Mouse (Mus musculus): ENCODE data around the gene Prickle1. TPM values are rescaled to one million over a fixed set of nuclear protein-coding genes. Genes with fewer than 3 reads are reported as not detected.

Gene Prickle1
- polyA plus RNA-seq (2012; ENCODE audit: insufficient read depth, insufficient read length, missing spikeins) = not detected in 2 replicates

DNA sequence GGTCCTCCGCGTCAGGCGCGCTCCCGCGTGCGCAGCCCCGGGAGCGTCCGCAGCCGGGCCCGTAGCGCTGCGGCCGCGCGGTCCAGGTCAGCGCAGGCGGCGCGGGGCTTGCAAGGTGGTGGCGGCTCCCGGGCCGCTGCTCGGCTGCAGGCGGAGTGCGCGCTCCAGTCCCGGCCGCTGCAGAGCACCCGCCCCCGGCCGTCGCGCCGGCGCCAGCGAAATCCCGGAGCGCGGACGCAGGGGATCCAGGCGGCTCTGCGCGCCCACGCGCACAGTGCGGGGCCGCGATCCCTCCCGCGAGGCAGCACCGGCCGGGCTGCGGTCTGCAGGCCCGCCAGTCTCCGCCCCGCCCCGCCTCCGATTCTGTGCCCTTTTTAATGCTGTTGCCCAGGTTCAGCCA is at the start of gene Prickle1:
Gene Prickle1, minus strand, starts transcription at position 146 of the 400 bp plus-strand sequence.
- H3K27ac ChIP-seq (ENCODE audit: insufficient read depth, low read depth, low read length) = no peak within 1 kb of the TSS
- TF ChIP-seq POLR2A (IDR thresholded peaks at IDR 0.05; ENCODE audit: borderline replicate concordance, low read depth, low read length) (no peak), CTCF (IDR thresholded peaks at IDR 0.05; ENCODE audit: low read depth, low read length) (no peak)
- H3K4me1 ChIP-seq (ENCODE audit: control insufficient read depth, insufficient read depth, low read length) = no peaks in the 10 kb centered on the region
- H3K4me3 ChIP-seq (ENCODE audit: insufficient read depth, low read length) = peak within 1 kb of the TSS; percentile 71

DNA sequence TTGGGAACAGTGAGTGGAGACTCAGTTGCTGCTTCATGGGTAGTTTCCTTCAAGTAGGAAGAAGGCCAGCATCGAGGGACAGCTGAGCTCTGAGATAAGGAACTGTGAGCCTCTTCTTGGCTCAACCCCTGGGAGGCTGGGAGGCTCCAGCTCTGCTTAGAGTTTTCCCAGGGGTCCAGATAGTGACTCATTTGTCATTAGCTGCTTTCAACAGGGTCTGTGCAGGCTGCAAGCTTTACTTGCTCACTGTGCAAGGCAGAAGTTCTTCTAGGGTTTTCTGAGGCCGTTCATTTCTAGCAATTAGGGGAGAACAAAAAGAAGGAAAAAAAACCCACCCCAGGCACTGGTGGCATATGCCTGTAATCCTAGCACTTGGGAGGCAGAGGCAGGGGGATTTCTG is 44.5 kb upstream of the Prickle1 start:
- Histone ChIP-seq H3K27ac (ENCODE audit: insufficient read depth, low read depth, low read length) (no peak overlapping the region), H3K4me1 (ENCODE audit: control insufficient read depth, insufficient read depth, low read length) (no peaks in the 10 kb centered on the region), H3K4me3 (ENCODE audit: insufficient read depth, low read length) (no peak overlapping the region)
- no peak for TF ChIP-seq CTCF (IDR thresholded peaks at IDR 0.05; ENCODE audit: low read depth, low read length)
- no peak for TF ChIP-seq POLR2A (IDR thresholded peaks at IDR 0.05; ENCODE audit: borderline replicate concordance, low read depth, low read length)

DNA sequence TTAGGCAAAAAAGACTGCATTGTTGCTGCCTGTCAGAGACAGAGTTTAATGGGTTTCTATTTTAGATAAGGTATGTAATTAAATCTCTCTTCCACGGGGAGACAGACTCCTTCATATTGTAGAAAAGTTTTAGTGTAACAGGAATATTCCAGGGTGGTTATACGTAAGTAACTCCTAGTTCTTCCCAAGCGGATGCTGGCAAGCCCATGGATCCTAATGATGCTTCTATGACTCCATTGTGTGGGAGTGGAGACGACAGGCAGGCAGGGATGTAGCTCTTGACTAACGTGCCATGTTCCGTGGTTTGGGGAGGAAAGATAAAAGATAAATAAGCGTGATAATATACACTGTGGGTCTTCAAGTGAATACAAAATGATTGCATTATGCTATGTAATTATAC is 41.3 kb upstream of the Prickle1 start:
- no peak overlapping the region for H3K27ac ChIP-seq (ENCODE audit: insufficient read depth, low read depth, low read length)
- no peaks in the 10 kb centered on the region for H3K4me1 ChIP-seq (ENCODE audit: control insufficient read depth, insufficient read depth, low read length)
- no peak overlapping the region for H3K4me3 ChIP-seq (ENCODE audit: insufficient read depth, low read length)
- TF ChIP-seq POLR2A (IDR thresholded peaks at IDR 0.05; ENCODE audit: borderline replicate concordance, low read depth, low read length) = no peak

DNA sequence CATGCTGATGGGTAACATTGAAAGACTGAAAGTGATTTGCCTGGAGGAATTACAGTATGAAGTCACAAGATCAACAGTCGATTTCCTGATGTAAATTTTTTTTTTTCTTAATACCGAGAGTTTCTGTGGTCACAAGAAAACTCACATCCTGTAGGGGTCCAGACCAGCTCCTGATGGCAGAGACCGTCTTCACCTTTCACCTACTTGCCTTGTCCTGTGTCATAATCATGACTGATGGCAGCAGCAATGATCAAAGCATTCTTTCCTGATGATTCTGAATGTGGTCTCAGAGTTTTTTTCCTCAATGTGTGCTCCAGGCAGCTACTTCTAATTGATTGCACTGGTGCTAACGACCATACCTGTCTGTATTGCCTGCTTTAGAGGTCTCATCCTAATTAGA is 39.9 kb upstream of the Prickle1 start:
- TF ChIP-seq CTCF (IDR thresholded peaks at IDR 0.05; ENCODE audit: low read depth, low read length) (no peak), POLR2A (IDR thresholded peaks at IDR 0.05; ENCODE audit: borderline replicate concordance, low read depth, low read length) (no peak)
- no peak overlapping the region for H3K27ac ChIP-seq (ENCODE audit: insufficient read depth, low read depth, low read length)
- H3K4me3 ChIP-seq (ENCODE audit: insufficient read depth, low read length) = no peak overlapping the region
- H3K4me1 ChIP-seq (ENCODE audit: control insufficient read depth, insufficient read depth, low read length) = no peaks in the 10 kb centered on the region

DNA sequence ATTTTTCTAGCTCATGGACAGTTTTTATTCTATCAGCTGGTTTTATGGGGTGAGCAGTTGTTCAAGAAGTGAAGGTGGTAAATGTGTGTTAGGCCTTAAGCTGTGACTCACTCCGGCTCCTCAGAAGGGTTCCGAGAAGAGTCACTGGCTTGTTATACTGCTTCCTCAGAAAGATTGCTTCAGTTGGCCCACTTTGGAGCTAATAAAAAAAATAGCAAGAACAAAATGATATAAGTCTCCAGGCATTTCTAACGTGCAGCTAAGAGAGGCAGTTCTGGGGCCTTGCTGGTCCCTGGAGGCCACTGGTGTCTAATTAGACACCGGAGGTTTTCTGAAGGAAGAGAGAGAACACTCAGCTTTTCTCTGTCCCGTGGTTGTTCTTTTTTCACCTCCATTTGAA is 38.8 kb upstream of the Prickle1 start:
- no peak overlapping the region for H3K4me3 ChIP-seq (ENCODE audit: insufficient read depth, low read length)
- TF ChIP-seq POLR2A (IDR thresholded peaks at IDR 0.05; ENCODE audit: borderline replicate concordance, low read depth, low read length) = no peak
- H3K4me1 ChIP-seq (ENCODE audit: control insufficient read depth, insufficient read depth, low read length) = no peaks in the 10 kb centered on the region
- no peak overlapping the region for H3K27ac ChIP-seq (ENCODE audit: insufficient read depth, low read depth, low read length)

DNA sequence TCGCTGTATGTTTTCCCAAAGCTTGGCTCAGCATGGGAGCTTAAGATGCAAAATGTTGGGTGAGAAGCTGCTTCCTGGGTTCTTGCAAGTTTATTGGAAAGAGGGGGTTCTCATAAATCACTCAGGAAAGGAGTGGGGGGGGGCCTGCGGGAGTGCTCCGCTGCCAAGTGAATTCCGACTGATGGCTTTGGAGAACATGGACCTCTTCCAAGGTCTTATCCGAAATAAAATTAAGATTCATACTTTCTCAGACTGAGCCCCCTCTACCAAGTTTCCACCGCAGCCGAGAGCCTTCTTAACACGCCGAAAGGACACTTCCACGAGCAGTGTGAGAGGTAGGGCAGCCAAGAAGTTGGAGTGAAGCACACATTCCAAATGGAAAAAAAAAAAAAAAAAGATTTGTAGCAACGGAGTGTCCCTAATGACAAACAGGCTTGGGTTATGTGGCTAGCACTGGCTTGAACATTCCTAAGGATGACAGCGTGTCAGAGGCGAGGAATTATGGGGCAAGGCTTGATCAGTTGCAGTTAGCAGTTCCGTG is 34.4 kb upstream of the Prickle1 start:
- TF ChIP-seq POLR2A (IDR thresholded peaks at IDR 0.05; ENCODE audit: borderline replicate concordance, low read depth, low read length) (no peak), CTCF (IDR thresholded peaks at IDR 0.05; ENCODE audit: low read depth, low read length) (no peak)
- Histone ChIP-seq H3K4me3 (ENCODE audit: insufficient read depth, low read length) (no peak overlapping the region), H3K27ac (ENCODE audit: insufficient read depth, low read depth, low read length) (no peak overlapping the region), H3K4me1 (ENCODE audit: control insufficient read depth, insufficient read depth, low read length) (no peaks in the 10 kb centered on the region)

DNA sequence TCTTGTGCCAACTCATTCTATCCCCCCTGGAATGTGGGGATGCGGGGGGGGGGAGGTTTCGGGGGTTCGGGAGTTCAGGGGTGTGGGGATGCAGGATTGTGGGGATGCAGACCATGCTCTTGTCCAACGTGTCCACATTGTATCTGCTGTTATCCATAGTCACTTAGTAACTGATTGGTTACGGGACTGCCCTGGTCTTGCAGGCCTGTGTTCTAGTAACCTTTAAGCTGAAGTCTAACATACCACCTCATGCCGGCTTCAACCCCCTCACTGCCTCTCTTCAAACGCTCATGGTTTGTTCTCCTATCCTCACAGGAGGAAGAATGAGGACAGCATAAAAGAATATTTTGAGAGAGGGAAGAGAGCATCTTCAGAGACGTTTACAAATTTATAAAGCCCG is 33.5 kb upstream of the Prickle1 start:
- H3K4me1 ChIP-seq (ENCODE audit: control insufficient read depth, insufficient read depth, low read length) = no peaks in the 10 kb centered on the region
- TF ChIP-seq CTCF (IDR thresholded peaks at IDR 0.05; ENCODE audit: low read depth, low read length) = no peak
- no peak for TF ChIP-seq POLR2A (IDR thresholded peaks at IDR 0.05; ENCODE audit: borderline replicate concordance, low read depth, low read length)
- no peak overlapping the region for H3K27ac ChIP-seq (ENCODE audit: insufficient read depth, low read depth, low read length)
- H3K4me3 ChIP-seq (ENCODE audit: insufficient read depth, low read length) = no peak overlapping the region

DNA sequence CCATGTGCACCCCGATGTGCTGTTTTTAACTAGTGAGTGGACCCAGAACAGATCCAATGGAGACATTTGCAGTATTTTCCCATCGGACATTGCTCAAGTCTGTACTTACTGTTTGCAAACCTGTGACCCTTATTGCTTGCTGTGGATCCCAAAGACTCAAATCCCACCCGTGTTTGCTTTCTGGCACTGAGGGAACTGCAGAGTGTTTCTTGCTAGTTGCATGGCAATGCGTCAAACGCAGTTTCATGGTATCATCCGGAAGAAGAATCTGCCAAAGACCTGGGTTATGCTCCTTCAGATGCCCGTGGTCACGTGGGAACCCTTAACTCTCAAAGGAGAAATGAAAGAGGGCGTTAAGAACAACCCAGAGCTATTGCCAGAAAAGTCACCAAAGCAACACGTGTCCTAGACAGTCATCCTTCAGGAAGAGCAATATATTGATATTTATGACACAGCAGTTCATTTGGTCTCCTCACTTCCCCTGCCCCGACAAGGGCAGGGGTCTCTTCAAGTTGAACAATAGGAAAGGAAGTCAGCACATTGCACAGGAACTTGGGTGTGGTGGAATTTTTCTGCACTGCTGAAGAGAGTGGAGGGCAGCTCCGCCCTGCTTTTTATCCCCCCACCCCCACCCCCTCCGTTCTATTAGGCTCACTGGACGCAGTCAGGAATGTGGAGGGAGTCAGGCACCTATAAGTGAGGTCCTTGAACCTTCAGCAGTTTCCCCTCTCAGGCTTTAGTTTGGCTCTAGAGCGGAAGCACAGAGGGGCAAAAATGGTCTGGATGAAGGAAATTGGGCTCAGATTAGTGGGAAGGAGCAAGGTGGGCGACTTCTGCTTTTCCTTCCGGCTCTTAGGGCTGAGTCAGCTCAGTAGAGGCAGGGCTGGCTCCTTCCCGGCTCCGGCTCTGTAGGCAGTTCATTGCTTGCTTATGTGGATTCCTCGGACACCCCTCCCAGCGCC is 32.4 kb upstream of the Prickle1 start:
- TF ChIP-seq POLR2A (IDR thresholded peaks at IDR 0.05; ENCODE audit: borderline replicate concordance, low read depth, low read length) = no peak
- no peak for TF ChIP-seq CTCF (IDR thresholded peaks at IDR 0.05; ENCODE audit: low read depth, low read length)
- H3K27ac ChIP-seq (ENCODE audit: insufficient read depth, low read depth, low read length) = no peak overlapping the region

DNA sequence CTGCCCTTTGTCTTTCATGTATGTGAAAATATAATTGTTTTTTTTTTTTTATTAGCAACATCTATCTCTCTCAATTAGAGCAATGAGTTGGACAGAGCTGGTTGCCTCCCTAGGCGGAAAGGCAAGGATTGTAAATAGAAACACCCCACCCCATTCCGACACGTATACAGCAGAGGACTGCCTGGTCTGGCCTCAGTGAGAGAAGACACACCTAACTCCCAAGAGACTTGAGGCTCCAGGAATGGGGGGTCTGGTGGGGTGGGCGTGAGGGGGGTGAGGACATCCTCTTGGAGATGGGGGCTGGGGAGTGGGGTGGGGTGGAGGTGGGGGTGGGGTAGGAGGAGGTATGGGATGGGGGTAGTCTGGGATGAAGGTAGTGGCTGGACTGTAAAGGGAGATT is 23.9 kb upstream of the Prickle1 start:
- TF ChIP-seq CTCF (IDR thresholded peaks at IDR 0.05; ENCODE audit: low read depth, low read length) (no peak), POLR2A (IDR thresholded peaks at IDR 0.05; ENCODE audit: borderline replicate concordance, low read depth, low read length) (no peak)

More for the DNA sequence above, 32.4 kb upstream of the Prickle1 start:
- no peak overlapping the region for H3K4me3 ChIP-seq (ENCODE audit: insufficient read depth, low read length)
- no peaks in the 10 kb centered on the region for H3K4me1 ChIP-seq (ENCODE audit: control insufficient read depth, insufficient read depth, low read length)

DNA sequence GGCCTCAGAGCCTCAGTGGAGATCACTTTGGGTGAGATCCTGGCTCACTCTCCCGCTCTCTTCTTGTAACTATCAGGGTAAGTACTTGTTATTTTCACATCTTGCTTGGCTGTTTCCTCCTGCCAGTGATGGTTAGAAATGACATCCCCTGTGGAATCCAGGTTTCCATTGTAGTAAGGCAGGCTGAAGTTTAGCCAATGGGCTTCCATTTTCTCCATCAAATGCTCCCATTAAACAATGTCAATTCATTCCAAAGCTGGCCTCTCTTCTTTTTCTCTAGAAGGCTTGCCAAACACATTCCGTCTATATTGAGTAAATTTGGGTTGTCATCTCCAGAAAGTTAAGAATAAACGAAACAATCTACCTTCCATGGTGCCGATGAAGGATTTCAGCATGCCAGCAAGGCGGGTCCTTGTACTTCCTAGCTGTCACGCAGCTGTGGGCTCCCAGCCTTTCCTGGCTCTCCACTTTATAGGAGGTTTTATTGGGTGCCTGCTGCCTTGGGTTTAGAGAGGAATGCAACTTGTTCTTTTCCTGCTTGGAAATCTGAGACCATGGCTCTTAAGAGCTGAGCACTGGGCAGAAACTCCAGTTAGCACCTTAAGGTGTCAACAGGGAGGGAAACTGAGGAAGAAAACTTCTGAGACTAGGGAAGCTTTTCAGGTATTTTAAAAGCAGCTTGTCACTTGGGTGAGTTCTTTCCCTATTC is 22.9 kb upstream of the Prickle1 start:
- Histone ChIP-seq H3K4me3 (ENCODE audit: insufficient read depth, low read length) (no peak overlapping the region), H3K27ac (ENCODE audit: insufficient read depth, low read depth, low read length) (no peak overlapping the region), H3K4me1 (ENCODE audit: control insufficient read depth, insufficient read depth, low read length) (no peaks in the 10 kb centered on the region)
- no peak for TF ChIP-seq CTCF (IDR thresholded peaks at IDR 0.05; ENCODE audit: low read depth, low read length)
- TF ChIP-seq POLR2A (IDR thresholded peaks at IDR 0.05; ENCODE audit: borderline replicate concordance, low read depth, low read length) = no peak

More for the DNA sequence above, 23.9 kb upstream of the Prickle1 start:
- no peak overlapping the region for H3K27ac ChIP-seq (ENCODE audit: insufficient read depth, low read depth, low read length)
- no peak overlapping the region for H3K4me3 ChIP-seq (ENCODE audit: insufficient read depth, low read length)
- H3K4me1 ChIP-seq (ENCODE audit: control insufficient read depth, insufficient read depth, low read length) = no peaks in the 10 kb centered on the region
